Mouse (Mus musculus) stomach, embryonic 14.5 days (tissue): ENCODE measurements at regions not wholly inside any gene's neighbourhood (a gene's known extent, or its start where the extent isn't known, plus 50 kb on each side); places are given as distances from the start of the nearest gene placed in this dataset.

Experiments used
- ATAC-seq: fragments of 200-750 bp; cut with Nextera tagmentation; 2 replicates; pipeline ENCODE4 v1.8.0; 2017; ENCODE audit warnings: low read depth, moderate TSS enrichment; ENCODE audit not compliant: insufficient number of reproducible peaks, insufficient read depth, low FRiP score
- H3K27ac ChIP-seq: fragments of 300-500 bp; sonication (generic); 2 replicates; pipeline ENCODE4 v1.5.1; 2014; ENCODE audit warnings: mild to moderate bottlenecking, low read length, moderate library complexity, mixed read lengths
- H3K27me3 ChIP-seq: fragments of 300-500 bp; sonication (generic); 2 replicates; pipeline ENCODE4 v1.6.1; 2014; ENCODE audit warnings: low read length, control low read depth, mixed read lengths; ENCODE audit not compliant: control insufficient read depth, insufficient read depth
- H3K36me3 ChIP-seq: fragments of 300-500 bp; sonication (generic); 2 replicates; pipeline ENCODE4 v1.6.1; 2014; ENCODE audit warnings: mild to moderate bottlenecking, control low read depth, low read length, moderate library complexity, mixed read lengths; ENCODE audit not compliant: control insufficient read depth, insufficient read depth
- H3K4me1 ChIP-seq: fragments of 300-500 bp; sonication (generic); 2 replicates; pipeline ENCODE4 v1.6.1; 2014; ENCODE audit warnings: low read length, control low read depth, mixed read lengths; ENCODE audit not compliant: control insufficient read depth, insufficient read depth
- H3K4me2 ChIP-seq: fragments of 300-500 bp; sonication (generic); replicated peaks from 2 replicates; pipeline ENCODE4 v1.6.1; 2014; ENCODE audit warnings: low read depth, low read length, control low read depth
- H3K4me3 ChIP-seq: fragments of 300-500 bp; sonication (generic); 2 replicates; pipeline ENCODE4 v1.5.1; 2014; ENCODE audit warnings: low read depth, low read length, control low read depth
- H3K9ac ChIP-seq: fragments of 300-500 bp; sonication (generic); replicated peaks from 2 replicates; pipeline ENCODE4 v1.6.1; 2014; ENCODE audit warnings: low read depth, mild to moderate bottlenecking, control low read depth, low read length, moderate library complexity, mixed read lengths
- H3K9me3 ChIP-seq: fragments of 300-500 bp; sonication (generic); 2 replicates; pipeline ENCODE4 v1.6.1; 2016; ENCODE audit warnings: low read depth, low read length, control low read depth; ENCODE audit not compliant: control insufficient read depth
- WGBS: fragments of 180-500 bp; shearing (Covaris S2); extraction: QIAGEN DNeasy Blood & Tissue Kit; methylation state at CpG from one replicate; pipeline ENCODE4 v1.1.7; 2014; 5-methylcytosine and 5-hydroxymethylcytosine counted together

GRCm38 (mm10) chr12:112416537-112416936 is 72.7 kb upstream of the A530016L24Rik start:
- Histone ChIP-seq H3K4me1 (peaks cover 6% of the 10 kb centered on the region; the same call in 1 of the 2 replicates), H3K27me3 (no peaks in the 10 kb centered on the region), H3K4me2 (no peak overlapping the region), H3K9ac (no peak overlapping the region), H3K27ac (no peak overlapping the region), H3K9me3 (no peaks in the 10 kb centered on the region), H3K36me3 (no peaks in the 10 kb centered on the region), H3K4me3 (no peak overlapping the region)
- 76% methylated on average over 13 of the region's 13 CpGs for WGBS
- no peak for ATAC-seq

GRCm38 (mm10) chr12:112418636-112419035 is 70.6 kb upstream of the A530016L24Rik start:
- no peak overlapping the region for H3K4me2 ChIP-seq
- no peaks in the 10 kb centered on the region for H3K9me3 ChIP-seq
- H3K9ac ChIP-seq: no peak overlapping the region
- no peak for ATAC-seq
- no peak overlapping the region for H3K27ac ChIP-seq
- H3K36me3 ChIP-seq: no peaks in the 10 kb centered on the region
- no peak overlapping the region for H3K4me3 ChIP-seq
- H3K27me3 ChIP-seq: no peaks in the 10 kb centered on the region
- WGBS: 48% methylated on average over 12 of the region's 12 CpGs
- no peaks in the 10 kb centered on the region for H3K4me1 ChIP-seq

- ATAC-seq: no peak
- 85% methylated on average over 9 of the region's 9 CpGs for WGBS
- no peak overlapping the region for H3K4me3 ChIP-seq
- no peaks in the 10 kb centered on the region for H3K4me1 ChIP-seq
- no peak overlapping the region for H3K27ac ChIP-seq
- H3K4me2 ChIP-seq: no peak overlapping the region
- H3K36me3 ChIP-seq: no peaks in the 10 kb centered on the region
- no peaks in the 10 kb centered on the region for H3K27me3 ChIP-seq
- no peaks in the 10 kb centered on the region for H3K9me3 ChIP-seq
- no peak overlapping the region for H3K9ac ChIP-seq
Measured at GRCm38 (mm10) chr12:112422177-112422576, 67.1 kb upstream of the A530016L24Rik start.

GRCm38 (mm10) chr12:112424150-112424549 is 65.1 kb upstream of the A530016L24Rik start:
- no peaks in the 10 kb centered on the region for H3K9me3 ChIP-seq
- H3K27ac ChIP-seq: no peak overlapping the region
- 84% methylated on average over 6 of the region's 6 CpGs for WGBS
- ATAC-seq: no peak
- no peaks in the 10 kb centered on the region for H3K4me1 ChIP-seq
- no peaks in the 10 kb centered on the region for H3K36me3 ChIP-seq
- no peak overlapping the region for H3K4me3 ChIP-seq
- no peak overlapping the region for H3K4me2 ChIP-seq
- no peak overlapping the region for H3K9ac ChIP-seq
- no peaks in the 10 kb centered on the region for H3K27me3 ChIP-seq

GRCm38 (mm10) chr12:112426681-112427080 is 62.6 kb upstream of the A530016L24Rik start:
- Histone ChIP-seq H3K4me3 (no peak overlapping the region), H3K4me1 (no peaks in the 10 kb centered on the region), H3K9ac (no peak overlapping the region), H3K27ac (no peak overlapping the region), H3K36me3 (no peaks in the 10 kb centered on the region), H3K27me3 (no peaks in the 10 kb centered on the region), H3K9me3 (no peaks in the 10 kb centered on the region), H3K4me2 (no peak overlapping the region)
- no peak for ATAC-seq
- 81% methylated on average over 9 of the region's 9 CpGs for whole genome bisulfite sequencing

- Histone ChIP-seq H3K36me3 (no peaks in the 10 kb centered on the region), H3K27me3 (no peaks in the 10 kb centered on the region), H3K9ac (no peak overlapping the region), H3K4me3 (no peak overlapping the region), H3K4me2 (no peak overlapping the region), H3K9me3 (no peaks in the 10 kb centered on the region), H3K27ac (no peak overlapping the region), H3K4me1 (no peaks in the 10 kb centered on the region; the same call in 1 of the 2 replicates)
- ATAC-seq: no peak
- 55% methylated on average over 22 of the region's 22 CpGs for WGBS
Measured at GRCm38 (mm10) chr12:112430104-112430846, 59.0 kb upstream of the A530016L24Rik start.

GRCm38 (mm10) chr12:112433315-112433714 is 55.9 kb upstream of the A530016L24Rik start:
- Histone ChIP-seq H3K4me1 (no peaks in the 10 kb centered on the region; the same call in 1 of the 2 replicates), H3K4me2 (no peak overlapping the region), H3K27ac (no peak overlapping the region), H3K4me3 (no peak overlapping the region), H3K9me3 (no peaks in the 10 kb centered on the region), H3K9ac (no peak overlapping the region), H3K27me3 (no peaks in the 10 kb centered on the region), H3K36me3 (no peaks in the 10 kb centered on the region)
- no peak for ATAC-seq
- 29% methylated on average over 12 of the region's 12 CpGs for WGBS

- peak overlapping the region; percentile 56; the same call in 1 of the 2 replicates for H3K27ac ChIP-seq
- H3K9ac ChIP-seq: no peak overlapping the region
- H3K4me2 ChIP-seq: no peak overlapping the region
- no peaks in the 10 kb centered on the region for H3K27me3 ChIP-seq
- 52% methylated on average over 3 of the region's 3 CpGs for WGBS
- H3K4me3 ChIP-seq: no peak overlapping the region
- no peaks in the 10 kb centered on the region for H3K9me3 ChIP-seq
- H3K4me1 ChIP-seq: no peaks in the 10 kb centered on the region; the same call in 1 of the 2 replicates
- no peak; the same call in 1 of the 2 replicates for ATAC-seq
- no peaks in the 10 kb centered on the region for H3K36me3 ChIP-seq
Measured at GRCm38 (mm10) chr12:112434673-112435294, 54.5 kb upstream of the A530016L24Rik start.
